Mouse (Mus musculus): Measurements from ENCODE around the gene Tesmin. TPM values are rescaled to one million over a fixed set of nuclear protein-coding genes. Genes with fewer than 3 reads are reported as not detected.
A peak's percentile ranks its signal among the peaks of the same experiment; 100 is the strongest.

Gene Tesmin
- total RNA-seq, 2 experiments from 2014 or later, result 1.1 to 1.3 TPM

DNA sequence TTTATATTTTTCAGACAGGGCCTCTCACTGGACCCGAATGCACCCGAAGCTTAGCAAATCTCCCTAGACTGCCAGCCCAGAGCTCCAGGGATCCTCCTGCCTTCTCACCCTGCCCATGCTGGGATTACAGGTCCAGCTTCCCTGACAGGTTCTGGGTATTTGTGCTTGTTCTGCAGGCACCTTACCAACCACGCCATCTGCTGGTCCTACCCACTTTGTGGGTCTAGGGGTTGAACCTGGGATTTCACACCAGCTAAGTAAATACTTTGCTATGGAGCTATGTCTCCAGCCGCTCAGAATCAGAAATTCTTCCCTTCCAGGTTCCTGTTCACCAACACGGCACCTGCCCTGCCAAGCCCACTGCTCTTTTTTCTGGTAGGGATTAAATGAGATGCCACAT, 49.3 kb downstream of the Tesmin start:
- DNase-seq (ENCODE audit: low spot score in 2 of 2), result no peak

- DNase-seq (ENCODE audit: low spot score in 2 of 2), result no peak
Observed at GRCm38 (mm10) chr19:3440667-3441066, 52.0 kb downstream of the Tesmin start.

- no peak for DNase-seq (ENCODE audit: low spot score in 2 of 2)
Observed at GRCm38 (mm10) chr19:3441092-3441491, 52.4 kb downstream of the Tesmin start.

- no peak for DNase-seq (ENCODE audit: low spot score in 2 of 2)
Observed at GRCm38 (mm10) chr19:3447348-3447747, 58.7 kb downstream of the Tesmin start.

GRCm38 (mm10) chr19:3449248-3449647, 60.6 kb downstream of the Tesmin start:
- DNase-seq (ENCODE audit: low spot score in 2 of 2), result no peak

DNA sequence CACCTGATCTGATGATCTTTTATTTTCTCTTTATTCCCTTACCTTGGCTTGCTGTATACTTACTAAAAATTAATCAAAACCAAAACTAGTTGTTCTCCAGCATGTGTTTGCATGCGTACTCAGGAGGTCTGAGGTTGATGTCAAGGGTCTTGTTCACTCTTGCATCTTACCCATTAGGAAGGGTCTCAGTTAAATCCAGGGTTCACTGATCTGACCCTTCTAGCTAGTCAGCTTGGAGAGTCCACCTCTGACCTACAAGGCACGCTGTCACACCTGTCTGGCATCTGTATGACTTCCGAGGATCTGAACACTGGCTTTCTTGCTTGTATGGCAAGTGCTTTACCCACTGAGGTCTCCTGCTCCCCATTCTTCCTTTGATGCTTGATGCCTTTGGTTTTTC, 62.1 kb downstream of the Tesmin start:
- DNase-seq (ENCODE audit: low spot score in 2 of 2), result no peak

DNA sequence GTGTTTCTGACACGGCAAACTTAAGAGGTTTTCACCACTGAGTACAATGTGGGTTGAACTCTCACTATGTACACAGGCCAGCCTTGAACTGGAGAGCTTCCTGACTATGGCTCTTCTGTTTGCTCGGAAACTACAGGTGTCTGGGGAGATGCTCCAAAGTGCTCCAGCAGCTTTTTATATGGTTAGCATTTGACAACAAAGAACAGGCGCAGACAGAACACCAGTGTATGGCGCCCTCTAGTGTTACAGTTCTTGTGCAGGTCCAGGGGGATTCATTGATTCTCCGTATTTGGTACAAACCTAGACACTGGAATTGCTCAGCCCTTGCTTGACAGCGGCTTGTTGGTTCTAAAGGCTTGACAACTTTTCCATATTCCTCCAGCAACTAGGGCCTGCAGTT, 62.5 kb downstream of the Tesmin start:
- DNase-seq (ENCODE audit: low spot score in 2 of 2), result peak in 1 of 2 experiments; percentile 64

GRCm38 (mm10) chr19:3451649-3452048, 63.0 kb downstream of the Tesmin start:
- no peak for DNase-seq (ENCODE audit: low spot score in 2 of 2)

Other genes with a start within 250 kb of the Tesmin start
- gene Mrpl21, start 106.0 kb upstream of the Tesmin start, total RNA-seq (2021), result 10 to 100 TPM; 63.7 to 67.5 TPM
- 1 to 10 TPM; 5.9 to 6.1 TPM for gene Ighmbp2, start 105.8 kb upstream of the Tesmin start, total RNA-seq (2021)
- 10 to 100 TPM; 52.0 to 67.5 TPM for gene Cpt1a, start 66.5 kb upstream of the Tesmin start, total RNA-seq (2021)
- not detected for gene Gal, start 25.7 kb downstream of the Tesmin start, total RNA-seq (2021)
- gene Ppp6r3, start 186.9 kb downstream of the Tesmin start, total RNA-seq (2021), result 10 to 100 TPM; 79.3 to 94.5 TPM

Data from gastrocnemius, postnatal 4 days (tissue).